Mouse (Mus musculus) thymus, adult 2 months (tissue): ENCODE results near the gene Gm49380.

ENCODE experiments used
- CTCF ChIP-seq: fragments of 200-500 bp; IDR thresholded peaks from 2 replicates; pipeline ENCODE4 v1.5.1; 2012; ENCODE audit warnings: mild to moderate bottlenecking, control low read depth, low read length, moderate library complexity, borderline replicate concordance; ENCODE audit not compliant: control insufficient read depth, poor library complexity, insufficient read depth; ENCODE audit errors: extremely low read depth
- POLR2A ChIP-seq: fragments of 200-500 bp; IDR thresholded peaks from 2 replicates; pipeline ENCODE4 v1.6.1; 2012; ENCODE audit warnings: mild to moderate bottlenecking, low read length, control low read depth, moderate library complexity; ENCODE audit not compliant: control insufficient read depth, poor library complexity, insufficient read depth; ENCODE audit errors: extremely low read depth

DNA sequence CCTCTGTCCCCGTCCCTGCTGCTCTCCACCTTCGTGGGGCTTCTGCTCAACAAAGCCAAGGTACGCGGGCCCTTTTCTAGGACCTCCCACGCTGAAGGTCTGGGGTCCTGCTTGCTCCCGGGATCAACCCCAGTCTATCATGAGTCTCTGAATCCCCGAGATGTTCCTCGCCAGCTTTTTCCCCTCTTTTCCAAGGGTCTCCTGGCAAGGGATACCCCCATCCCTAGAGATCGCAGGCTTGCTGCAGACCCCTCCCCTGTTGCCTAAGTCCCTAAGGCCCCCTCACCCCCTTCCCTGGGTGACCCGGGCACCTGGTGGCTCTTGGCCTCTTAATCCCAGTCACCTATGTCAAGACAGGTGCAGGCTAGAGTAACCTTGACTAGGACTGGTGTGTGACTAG lies 28.0 kb downstream of the Gm49380 start:
- TF ChIP-seq POLR2A: no peak
- TF ChIP-seq CTCF: no peak
